Mouse (Mus musculus) lung, postnatal 10 days (tissue): ENCODE measurements around the gene Anapc1.

Experiments used
- DNase-seq: peaks from one replicate; pipeline ENCODE4 v3.0.0; 2021

Gene Anapc1

DNA sequence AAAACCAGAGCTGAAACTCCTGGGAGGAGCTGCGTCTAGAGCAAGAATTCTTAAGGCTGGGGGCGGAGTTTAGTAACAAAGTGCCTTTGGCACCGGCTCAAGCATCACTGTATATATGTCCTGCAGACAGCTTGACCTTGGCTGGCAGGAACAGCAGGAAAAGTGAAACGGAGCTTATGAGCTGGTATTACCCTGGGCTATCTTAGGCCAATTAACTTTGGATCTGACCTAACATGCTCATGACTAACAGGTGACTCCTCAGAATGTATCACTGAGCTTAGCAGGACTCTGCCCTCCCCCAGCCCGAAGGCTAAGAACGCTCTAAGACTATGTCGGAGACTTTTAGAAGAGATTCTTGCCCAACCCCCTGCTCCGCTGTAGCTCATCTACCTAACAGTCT, 121.3 kb downstream of the Anapc1 start:
- DNase-seq = peak; percentile 13

DNA sequence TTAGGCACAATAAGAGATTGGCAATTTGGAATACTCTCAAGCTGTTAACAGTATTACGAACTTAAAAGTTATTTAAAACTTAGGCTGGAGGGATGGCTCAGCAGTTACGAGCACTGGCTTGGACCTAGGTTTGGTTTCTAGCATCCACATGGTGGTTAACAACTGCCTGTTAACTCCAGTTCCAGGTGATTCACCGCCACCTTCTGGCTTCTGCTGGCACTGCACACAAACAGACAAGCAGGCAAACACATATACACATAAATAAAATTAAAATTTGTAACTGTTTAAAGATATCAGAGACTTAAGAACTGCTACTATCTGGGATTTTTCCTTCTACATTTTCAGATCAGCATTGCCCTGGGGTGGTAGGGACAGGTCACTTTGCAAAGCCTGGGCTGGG, 123.0 kb downstream of the Anapc1 start:
- DNase-seq = no peak
